Mouse (Mus musculus): Measurements from ENCODE around the gene Kcnh1.

Kcnh1 gene

DNA sequence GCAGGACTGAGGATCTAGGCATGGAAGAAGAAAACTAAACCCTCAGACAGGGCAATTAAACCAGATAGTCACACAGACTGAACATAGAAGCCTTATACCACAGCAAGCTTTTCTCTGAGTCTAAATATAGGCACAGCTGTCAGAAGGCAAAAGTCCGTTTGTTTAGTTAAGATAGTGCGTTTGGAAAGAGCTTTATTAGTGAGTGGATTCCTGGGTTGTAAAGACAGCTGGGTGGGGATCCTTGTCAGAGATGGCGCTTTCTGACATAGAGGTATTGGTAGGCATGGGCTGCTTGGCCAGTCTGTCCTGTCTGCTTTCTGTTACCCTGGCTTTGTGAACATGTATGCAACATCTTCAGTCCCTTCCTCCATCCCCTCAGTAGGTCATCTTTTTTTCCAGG lies 266.5 kb downstream of the Kcnh1 start:
- in situ Hi-C loops (cut with MseI, MboI): no loop called here

DNA sequence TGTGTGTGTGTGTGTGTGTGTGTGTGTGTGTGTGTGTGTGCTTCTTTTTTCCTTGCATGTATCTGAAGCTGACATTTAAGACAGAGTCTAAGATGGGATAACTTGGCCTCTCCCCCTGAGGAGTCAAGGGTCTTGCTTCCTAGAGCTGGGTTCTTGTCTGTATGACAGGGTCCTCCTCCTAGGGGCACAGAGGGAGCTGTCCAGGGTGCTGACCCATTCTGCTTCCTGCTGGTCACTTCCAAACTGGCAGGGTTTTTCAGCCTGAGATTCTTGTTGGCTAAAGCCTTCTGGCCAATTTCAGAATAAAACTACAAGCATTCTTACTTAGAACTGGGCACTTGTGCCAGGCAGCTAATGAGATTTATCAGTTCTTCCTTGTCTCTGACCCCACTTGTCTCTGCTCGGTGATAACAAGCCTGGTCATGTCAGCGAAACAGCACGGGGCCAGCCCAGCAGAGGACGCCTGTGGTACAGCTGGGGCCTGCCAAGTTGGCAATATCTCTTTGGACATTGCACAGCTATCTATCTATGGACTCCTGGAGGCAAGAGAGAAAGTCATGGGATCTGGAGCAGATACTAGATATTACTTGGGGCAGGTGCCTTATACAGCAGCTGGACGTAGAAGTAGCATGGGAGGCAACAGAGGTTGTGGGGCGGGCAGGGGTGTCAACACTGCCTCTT lies 267.1 kb downstream of the Kcnh1 start:
- in situ Hi-C loops (cut with MseI, MboI): no loop called here

DNA sequence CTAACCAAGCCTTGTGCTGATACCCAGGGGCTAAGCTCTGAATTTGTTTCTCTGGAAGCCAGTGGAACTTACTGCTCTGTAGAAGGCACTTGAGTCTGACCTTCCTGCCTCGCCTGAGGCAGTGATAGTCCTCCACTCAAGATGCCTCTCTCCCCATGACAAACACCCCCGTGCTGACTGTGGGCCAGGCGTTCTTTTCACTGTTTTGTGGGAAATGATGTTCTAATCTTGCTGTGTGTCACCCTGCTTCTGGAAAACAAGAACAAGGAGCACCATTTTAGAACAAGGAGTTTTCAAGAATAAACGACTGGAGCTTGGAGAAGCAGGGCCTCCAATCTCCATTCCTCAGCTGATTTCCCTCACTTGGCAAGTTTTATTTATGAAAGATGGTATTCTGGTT lies 273.2 kb downstream of the Kcnh1 start:
- in situ Hi-C loops (cut with MseI, MboI): no loop called here

DNA sequence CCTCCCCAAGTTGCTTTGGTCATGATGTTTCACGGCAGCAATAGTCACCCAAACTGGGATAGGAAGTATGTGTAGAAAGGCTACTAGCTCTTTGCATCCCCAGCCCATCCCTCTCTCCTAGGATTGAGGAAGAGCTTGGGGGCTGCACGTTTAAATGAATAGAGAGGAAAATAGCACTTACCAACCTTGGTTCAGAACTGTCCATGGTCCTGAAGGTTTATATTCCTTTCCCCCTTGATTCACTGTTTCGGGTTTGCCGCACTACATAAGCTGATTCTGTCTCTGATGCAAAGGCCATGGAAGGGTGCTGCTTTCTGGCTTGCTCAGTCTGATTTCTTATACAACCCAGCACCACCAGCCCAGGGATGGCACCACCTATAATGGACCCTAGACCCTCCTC lies 281.8 kb downstream of the Kcnh1 start:
- in situ Hi-C loops (cut with MseI, MboI): no loop called here

DNA sequence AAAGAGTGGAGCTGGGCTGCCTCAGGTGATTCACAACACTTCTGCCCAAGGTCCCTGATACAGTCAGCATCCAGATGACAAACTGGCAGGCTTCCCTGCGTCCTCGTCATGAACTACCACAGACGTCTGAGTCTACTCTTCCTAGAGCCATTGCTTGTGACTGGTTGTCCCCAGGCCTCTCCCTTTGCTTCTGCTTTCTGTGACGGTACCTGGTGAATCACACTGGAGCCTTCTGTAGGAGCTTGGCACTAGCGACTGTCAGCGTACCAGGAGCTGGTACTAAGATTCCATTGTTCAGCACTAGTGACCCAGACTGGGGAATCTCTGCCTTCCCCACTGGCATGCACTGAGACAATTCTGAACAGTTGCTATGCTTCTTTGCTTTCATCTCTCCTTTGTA lies 282.6 kb downstream of the Kcnh1 start:
- in situ Hi-C loops (cut with MseI, MboI): no loop called here

DNA sequence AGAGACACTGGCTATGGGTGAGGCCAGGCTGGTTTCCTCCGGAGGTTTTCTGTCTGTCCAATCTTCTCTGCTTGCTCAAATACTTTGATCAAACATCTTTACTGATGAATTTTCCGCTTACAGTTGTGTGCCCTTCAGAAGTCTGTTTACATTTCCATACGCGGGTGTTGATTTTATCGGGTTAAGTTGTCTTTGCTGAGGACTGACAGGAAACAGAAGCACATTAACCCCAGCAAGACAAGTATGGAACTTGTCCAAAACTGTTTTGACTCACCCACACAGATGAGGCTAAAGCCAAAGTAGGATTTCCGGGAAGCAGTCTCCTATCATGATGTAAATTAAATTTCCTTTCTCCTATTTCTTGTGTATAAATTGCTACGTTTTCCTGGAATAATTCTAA lies 286.1 kb downstream of the Kcnh1 start:
- in situ Hi-C loops (cut with MseI, MboI): no loop called here

DNA sequence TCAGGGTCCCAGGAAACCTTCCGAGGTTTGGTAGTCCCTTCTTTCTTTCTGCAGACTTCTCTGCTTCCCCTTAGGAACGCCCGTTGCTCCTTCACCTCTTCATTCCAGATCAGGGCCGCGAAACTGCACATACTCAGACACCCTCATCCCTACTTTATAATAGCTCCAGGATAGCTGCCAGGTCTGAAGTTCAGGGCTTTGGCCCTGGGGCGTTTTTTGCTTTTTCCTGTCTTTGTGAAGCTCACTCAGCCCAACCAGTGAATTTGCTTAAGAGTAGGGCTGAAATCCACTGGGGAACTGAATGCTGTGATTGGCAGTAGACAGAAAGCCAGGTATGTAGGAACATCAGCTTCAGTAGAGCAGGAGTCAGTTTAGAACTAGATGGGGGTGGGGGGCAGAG lies 287.0 kb downstream of the Kcnh1 start:
- in situ Hi-C loops (cut with MseI, MboI): no loop called here

DNA sequence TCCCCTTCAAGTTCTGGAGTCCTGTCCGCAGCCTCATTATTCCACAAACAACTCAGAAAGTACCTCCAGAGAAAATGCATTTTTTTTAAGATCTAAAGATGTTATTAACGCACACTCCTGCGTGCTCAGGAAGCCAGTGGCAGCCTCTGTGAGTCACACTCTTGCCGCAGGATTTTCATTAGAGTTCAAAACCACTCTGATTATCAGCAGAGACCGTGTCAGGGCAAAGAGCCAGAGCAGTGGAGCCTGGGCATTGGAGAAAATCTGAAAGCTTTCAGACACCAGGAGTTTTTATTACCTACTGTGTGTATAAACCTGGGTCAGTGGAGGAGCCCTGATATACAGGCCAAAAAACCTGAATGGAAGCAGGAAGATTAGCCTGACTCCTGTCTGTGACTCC lies 287.6 kb downstream of the Kcnh1 start:
- in situ Hi-C loops (cut with MseI, MboI): no loop called here

DNA sequence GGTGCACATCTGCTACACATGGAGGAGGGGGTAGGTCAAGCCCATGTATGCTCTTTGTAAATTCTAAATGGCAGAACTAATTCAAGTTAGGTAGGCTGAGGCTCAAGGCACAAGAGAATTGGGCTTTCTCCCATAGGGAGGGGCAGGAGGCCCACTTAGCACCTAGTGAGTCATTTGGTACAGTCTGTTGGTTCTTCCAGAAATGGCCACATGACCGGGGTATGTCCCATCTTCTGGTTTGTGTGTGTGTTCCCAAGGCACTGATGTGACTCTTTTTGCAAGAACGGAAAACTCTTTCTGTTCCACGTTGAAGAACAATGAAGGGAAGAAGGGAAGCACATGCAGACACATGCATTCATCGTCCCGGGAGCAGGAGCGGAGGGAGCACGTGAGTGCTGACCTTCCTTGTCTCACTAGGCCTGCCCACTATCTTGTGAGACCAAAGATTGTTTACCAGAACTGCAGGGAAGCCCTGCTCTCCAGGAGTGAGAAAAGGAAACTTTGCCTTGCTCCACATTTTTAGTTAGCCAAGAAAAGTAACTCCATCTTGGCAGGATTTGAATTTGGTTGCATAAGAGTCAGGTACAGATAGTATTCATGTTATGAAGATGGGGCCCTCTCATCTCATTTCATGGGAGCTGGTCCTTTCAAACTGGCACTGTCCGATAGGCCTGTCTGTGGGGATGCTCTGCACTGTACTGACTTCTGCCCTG lies 289.7 kb downstream of the Kcnh1 start:
- in situ Hi-C loops (cut with MseI, MboI): no loop called here

DNA sequence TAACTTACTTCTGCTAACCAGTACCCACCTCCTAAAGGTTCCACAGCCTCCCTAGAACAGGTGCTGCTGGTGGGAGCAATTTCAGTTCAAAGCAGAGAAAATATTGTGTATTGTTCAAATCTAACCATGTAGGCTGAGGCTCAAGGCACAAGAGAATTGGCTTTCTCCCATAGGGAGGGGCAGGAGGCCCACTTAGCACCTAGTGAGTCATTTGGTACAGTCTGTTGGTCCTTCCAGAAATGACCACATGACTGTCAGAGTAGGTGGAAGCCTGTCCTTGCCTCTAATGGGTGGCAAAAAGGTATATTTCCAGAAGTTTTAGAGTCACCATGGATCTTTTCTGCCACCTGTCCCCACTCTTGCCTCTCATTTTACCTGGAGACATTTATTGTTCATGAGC lies 290.9 kb downstream of the Kcnh1 start:
- in situ Hi-C loops (cut with MseI, MboI): no loop called here

DNA sequence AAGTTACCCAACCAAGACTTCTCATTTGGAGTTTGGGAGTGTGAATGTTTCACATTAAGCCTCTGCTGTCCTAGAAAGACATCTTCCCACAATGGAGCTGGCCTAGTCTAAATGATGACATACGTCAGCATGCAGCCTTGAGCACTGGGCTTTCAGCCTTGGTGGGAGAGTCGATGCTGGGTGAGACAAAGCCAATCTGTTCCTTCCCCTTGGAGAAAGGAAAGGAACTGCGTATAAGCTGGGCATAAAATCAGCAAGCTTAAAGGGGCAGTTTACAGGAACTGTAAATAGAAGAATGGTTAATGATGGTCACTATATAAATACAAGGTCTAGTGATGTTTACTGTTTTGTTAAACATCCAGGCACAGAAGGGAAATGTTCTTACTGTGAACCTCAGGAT lies 294.5 kb downstream of the Kcnh1 start:
- in situ Hi-C loops (cut with MseI, MboI): no loop called here

DNA sequence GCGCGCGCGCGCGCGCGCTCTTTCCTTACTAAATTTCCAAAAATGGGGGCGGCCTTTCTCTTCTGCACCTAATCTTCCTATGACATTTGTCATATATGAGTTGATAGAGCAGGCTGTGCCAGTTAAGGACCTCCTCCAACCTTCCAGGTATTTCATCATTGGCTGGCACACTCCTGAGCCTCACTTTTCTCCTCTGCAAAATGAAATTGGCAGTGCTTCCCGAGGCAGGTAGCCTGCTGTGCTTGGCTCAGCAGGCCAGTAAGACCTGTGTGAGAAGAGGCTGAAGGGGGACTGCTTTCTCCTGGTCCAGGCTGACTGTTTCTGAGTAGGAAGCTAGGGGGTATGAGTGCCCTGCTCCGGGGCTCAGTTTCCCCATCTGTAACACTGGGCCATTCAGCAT lies 297.0 kb downstream of the Kcnh1 start:
- in situ Hi-C loops (cut with MseI, MboI): no loop called here

DNA sequence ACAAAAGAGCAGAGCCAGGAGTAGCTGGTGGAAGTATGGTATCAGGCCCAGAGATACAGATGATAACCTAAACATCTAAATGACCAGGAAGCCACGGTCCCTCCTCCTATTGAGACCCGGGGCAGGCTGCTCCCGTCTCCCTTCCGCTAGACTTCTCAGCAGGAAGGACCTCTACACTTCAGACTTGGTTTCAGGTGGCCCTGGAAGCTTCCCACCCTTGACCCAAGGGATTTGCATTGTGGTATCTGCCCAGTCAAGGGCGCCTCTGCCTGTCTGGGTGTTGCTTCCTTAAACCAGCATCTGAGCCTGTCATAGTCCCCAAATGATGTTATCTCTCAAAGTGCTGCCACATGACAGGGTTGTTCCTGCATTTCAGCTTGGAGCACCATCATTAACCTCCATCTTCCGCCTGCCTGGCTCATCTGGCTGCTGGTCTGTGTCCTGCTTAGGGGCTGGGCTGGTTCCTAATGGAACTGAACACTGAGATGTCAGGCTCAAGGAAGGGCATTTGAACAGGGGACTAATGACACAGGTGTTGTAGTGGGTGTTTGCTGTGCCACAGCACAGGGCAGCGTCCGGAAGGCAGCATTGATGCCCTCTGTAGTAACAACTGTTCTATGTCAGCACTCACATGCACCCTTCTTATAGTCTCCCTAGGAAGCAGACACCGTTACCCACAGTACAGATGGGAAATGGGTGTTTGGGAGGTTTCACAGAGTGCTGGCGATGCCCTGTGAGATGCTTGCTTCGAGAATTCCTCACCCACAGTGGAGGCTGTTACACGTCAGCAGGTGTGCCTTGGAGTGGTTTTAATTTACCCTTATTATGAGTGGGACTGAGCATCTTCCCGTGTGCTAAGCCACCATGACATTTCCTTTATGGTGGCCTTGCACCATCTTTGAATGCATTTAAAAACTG lies 299.6 kb downstream of the Kcnh1 start:
- in situ Hi-C loops (cut with MseI, MboI): no loop called here

DNA sequence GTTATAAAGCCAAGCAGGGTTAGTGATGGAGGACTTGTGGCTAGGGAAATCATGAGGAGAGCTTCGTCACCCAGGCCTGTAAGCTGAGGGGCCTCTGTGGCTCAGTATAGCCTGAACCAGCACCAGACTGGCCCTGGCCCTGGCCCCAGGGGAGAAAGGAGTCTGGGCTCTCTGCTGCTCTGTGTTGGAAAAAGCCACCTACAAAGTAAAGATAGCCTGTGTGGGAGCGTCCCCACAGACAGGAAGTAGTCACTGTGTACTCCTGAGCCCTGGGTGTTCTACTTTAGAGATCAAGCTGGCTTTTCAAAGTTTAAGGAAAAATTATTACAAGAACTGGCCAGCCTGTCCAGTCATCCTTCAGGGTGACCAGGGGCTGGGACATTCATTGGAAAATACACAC lies 306.9 kb downstream of the Kcnh1 start:
- in situ Hi-C loops (cut with MseI, MboI): no loop called here

DNA sequence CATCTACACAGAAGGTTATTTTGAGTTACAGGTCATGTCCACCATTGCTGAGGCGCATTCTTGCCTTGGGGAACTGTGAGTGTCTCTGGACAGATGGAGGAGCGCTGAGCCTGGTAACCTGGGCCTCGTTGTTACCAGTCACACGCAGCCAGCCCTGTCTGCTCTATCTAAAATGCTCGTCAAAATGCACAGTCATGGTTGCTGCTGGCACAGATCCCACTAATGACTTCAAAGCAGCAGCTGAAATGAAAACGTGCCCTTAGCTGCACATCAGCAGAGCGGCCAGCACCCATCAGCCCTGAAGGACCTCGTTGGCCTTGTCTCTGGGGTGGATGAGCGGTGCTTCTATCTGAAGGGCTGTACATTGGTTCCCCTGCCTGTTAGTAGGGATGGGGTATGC lies 311.4 kb downstream of the Kcnh1 start:
- in situ Hi-C loops (cut with MseI, MboI): no loop called here

DNA sequence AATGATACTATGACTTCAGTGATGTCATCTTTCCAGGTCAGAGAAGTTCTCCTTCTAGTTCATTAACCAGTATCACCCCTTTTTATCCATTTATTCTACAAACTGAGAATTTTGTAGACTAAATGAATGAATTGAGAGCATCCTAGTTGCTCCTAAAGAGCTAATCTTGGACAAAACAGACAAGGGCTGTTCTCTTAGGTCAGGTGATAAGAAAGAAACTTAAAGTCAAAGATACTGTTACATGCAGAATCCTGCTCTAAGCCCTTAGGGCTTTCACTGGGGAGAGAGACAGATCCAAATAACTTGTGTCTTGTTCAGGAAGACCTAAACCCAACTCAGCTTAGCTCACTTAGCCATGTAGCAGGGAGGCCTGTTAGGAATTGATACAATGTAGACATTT lies 312.3 kb downstream of the Kcnh1 start:
- in situ Hi-C loops (cut with MseI, MboI): no loop called here

DNA sequence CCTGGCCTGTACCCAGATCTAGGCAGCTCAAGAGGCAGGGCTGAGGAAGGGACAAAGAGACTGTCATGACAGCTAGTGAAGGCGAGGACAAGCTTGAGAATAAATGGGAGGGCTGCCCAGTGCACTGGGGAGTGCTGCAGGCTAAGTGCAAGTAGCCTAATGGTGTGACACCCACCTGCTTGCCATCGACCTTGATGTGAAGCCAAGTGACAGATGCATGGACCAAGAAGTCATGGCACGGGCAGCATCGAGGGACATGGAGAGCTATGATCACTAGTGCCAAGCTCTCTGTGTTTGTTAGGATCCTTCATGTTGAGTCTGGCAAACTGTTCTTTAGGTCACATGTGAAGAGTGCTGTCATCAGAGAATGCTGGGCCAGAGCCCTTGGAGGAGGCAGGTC lies 313.1 kb downstream of the Kcnh1 start:
- in situ Hi-C loops (cut with MseI, MboI): no loop called here

DNA sequence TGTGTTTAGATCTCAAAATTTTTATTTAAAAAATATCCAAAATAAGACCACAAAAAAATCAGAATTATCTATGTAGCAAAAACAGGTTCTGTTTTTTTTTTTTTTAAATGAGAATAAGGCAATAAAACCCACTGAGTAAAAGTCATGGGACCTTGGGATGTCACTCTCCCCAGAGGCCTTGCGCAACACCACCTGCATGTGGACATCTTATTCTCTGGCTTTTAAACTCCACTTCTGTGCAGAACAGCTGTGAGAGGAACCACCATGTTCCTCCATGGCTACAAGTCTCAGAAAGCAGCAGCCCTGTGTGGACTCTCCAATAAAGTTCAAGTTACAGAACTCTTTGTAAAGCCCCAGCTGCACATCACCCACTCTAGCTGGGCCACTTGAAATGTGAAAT lies 322.2 kb downstream of the Kcnh1 start:
- in situ Hi-C loops (cut with MseI, MboI): no loop called here

DNA sequence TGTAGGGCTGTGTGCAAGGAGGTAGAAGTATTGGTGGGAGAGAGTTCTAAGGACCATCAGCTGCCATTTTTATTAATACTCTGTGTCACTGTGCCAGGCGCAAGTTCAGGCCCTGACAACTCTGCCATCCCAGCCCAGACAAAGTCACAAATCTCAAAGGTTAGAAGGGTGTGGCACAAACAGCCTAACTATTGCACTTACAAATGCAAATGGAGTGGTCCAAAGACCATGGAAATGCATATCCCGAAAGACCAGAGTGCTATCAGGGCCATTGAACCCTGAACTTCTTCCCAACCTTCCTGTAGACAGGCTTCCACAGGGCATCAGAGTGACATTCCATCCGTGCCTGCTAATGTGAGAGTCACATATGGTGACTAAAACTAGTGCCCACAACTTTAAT lies 324.8 kb downstream of the Kcnh1 start:
- in situ Hi-C loops (cut with MseI, MboI): no loop called here

DNA sequence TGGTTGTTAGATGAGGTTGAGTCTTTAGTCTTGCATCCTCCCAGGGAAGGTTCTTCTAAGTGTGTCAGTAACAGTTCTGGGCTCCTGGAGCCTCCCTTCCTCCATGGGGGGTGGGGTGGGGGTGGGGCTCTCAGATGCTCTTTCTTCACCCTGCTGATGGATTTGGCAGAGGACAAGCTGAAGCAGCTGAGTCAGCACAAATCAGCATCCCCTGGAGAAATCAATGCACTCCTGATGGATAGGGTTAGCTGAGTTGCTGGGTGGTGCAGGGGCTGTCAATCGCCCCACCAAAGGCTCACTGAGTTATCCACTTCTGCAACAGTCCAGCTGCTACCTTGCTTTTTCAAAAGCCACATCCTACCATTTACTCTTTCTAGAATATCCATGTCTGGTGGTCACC lies 329.1 kb downstream of the Kcnh1 start:
- in situ Hi-C loops (cut with MseI, MboI): no loop called here

DNA sequence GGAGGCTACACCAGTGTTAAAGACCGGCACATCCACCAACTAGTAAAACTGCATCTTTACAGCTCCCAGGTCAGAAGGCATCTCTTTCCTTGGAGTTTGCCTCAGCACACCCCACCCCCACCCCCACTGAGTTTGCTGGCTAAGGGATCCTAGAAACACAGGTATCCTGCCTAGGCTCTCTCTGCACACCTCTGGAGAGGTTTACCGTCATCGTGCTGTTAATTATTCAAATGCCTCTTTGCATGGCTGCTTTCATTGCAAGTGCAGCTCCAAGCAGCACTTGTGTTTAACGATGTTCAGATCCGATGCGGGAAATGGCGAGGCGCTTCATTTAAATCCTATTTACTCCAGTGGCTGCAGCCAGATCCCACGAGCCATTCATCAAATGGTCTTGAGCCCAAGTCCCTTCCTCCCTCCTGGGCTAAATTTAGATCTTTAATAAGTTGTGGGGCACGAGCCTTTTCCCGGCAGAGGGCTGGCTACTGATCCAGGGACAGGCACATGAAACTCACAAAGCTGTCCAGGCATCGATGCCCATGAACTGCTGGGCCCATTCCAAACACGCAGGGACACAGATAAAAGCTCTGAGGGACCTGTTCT lies 330.4 kb downstream of the Kcnh1 start:
- in situ Hi-C loops (cut with MseI, MboI): no loop called here
